Mouse (Mus musculus) testis, adult 2 months (tissue): ENCODE measurements around the gene Anp32b.

ENCODE experiments used
- CTCF ChIP-seq: fragments of 200-500 bp; IDR thresholded peaks from 2 replicates; pipeline ENCODE4 v1.5.1; 2012; ENCODE audit warnings: low read depth, mild to moderate bottlenecking, inconsistent platforms, low read length, moderate library complexity; ENCODE audit not compliant: control insufficient read depth, insufficient read depth, insufficient replicate concordance
- POLR2A ChIP-seq: fragments of 200-500 bp; IDR thresholded peaks from 2 replicates; pipeline ENCODE4 v1.6.1; 2012; ENCODE audit warnings: low read depth, mild to moderate bottlenecking, inconsistent platforms, low read length, moderate library complexity; ENCODE audit not compliant: control insufficient read depth

- TF ChIP-seq CTCF, result no peak
- no peak for TF ChIP-seq POLR2A
Observed at GRCm38 (mm10) chr4:46452855-46453719, 2.4 kb downstream of the Anp32b start.
